Mouse (Mus musculus): Measurements from ENCODE around the gene Cdk2ap1. TPM values are rescaled to one million over a fixed set of nuclear protein-coding genes. Genes with fewer than 3 reads are reported as not detected.
"Not testable (repeated sequence)": the region's sequence is repeated elsewhere in the genome, so short reads cannot be mapped to it uniquely, and the experiment has no call there.

Gene Cdk2ap1
- polyA plus RNA-seq, 1 experiment, result 79.8 TPM

DNA sequence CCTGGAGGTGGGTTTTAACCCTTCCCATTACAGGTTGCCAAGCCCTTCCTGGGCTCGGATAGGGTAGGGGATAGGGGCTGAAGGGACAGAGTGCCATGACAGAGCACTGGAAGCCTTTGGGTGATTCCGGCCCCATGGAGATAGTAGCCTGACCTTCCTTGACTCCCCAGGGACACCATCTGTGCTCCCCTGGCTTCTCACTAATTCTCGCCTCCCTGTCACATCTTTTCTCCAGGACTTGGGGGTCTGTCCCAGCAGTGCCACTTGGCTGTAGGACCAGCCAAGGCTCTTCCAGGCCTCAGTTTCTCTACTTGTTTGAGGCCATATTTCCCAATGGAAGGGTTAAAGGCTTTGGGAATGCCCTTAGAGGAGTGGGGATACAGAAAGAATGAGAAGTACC, 11.3 kb downstream of the Cdk2ap1 start:
- peaks cover 7% of the 10 kb centered on the region for H3K4me1 ChIP-seq (ENCODE audit: control insufficient read depth, insufficient read depth, low read length)
- 63% methylated on average over 3 of the region's 3 CpGs for WGBS
- no peak overlapping the region for H3K4me3 ChIP-seq (ENCODE audit: insufficient read depth, low read depth, low read length)
- TF ChIP-seq POLR2A (IDR thresholded peaks at IDR 0.05; ENCODE audit: low read depth, low read length), result no peak
- TF ChIP-seq CTCF (conservative IDR thresholded peaks at IDR 0.05; ENCODE audit: insufficient read depth, insufficient read length, low read depth, low read length), result no peak
- H3K27me3 ChIP-seq (replicated peaks; ENCODE audit: control insufficient read depth, insufficient read depth, low read length), result no peaks in the 10 kb centered on the region
- no peak overlapping the region; the same call in 1 of the 2 replicates for H3K27ac ChIP-seq (ENCODE audit: insufficient read depth, low read depth, low read length)
- no peak for DNase-seq
- peaks cover 3% of the 10 kb centered on the region; the same call in 1 of the 2 replicates for H3K36me3 ChIP-seq (ENCODE audit: control insufficient read depth, insufficient read depth, low read length)

DNA sequence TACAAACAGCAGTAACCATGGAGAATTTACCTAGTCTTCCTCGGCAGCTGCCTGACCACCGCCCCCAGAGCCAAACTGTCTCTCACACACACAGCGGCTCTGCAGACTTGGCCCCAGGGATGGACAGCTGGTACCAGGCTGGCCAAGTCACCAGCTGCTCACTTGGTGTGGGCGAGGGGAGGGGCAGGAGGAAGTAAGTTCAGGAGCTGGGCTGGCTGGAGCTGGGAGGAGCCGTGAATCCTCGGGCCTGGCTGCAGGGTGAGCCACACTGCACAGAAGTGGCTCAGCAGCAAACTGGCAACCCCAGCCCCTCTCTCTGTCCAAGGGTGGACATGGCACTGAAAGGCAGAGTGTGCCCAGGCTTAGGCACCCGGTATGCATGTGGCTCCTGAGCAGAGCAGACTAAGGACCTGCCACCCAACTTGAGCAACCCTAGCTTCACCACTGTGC, 11.7 kb downstream of the Cdk2ap1 start:
- peaks cover 7% of the 10 kb centered on the region for H3K4me1 ChIP-seq (ENCODE audit: control insufficient read depth, insufficient read depth, low read length)
- no peak overlapping the region for H3K4me3 ChIP-seq (ENCODE audit: insufficient read depth, low read depth, low read length)
- TF ChIP-seq CTCF (conservative IDR thresholded peaks at IDR 0.05; ENCODE audit: insufficient read depth, insufficient read length, low read depth, low read length), result no peak
- no peak for TF ChIP-seq POLR2A (IDR thresholded peaks at IDR 0.05; ENCODE audit: low read depth, low read length)
- DNase-seq, result peak; percentile 57
- H3K27ac ChIP-seq (ENCODE audit: insufficient read depth, low read depth, low read length), result no peak overlapping the region
- WGBS, result 17% methylated on average over 7 of the region's 7 CpGs
- H3K36me3 ChIP-seq (ENCODE audit: control insufficient read depth, insufficient read depth, low read length), result peaks cover 4% of the 10 kb centered on the region; the same call in 1 of the 2 replicates
- H3K27me3 ChIP-seq (replicated peaks; ENCODE audit: control insufficient read depth, insufficient read depth, low read length), result no peaks in the 10 kb centered on the region

DNA sequence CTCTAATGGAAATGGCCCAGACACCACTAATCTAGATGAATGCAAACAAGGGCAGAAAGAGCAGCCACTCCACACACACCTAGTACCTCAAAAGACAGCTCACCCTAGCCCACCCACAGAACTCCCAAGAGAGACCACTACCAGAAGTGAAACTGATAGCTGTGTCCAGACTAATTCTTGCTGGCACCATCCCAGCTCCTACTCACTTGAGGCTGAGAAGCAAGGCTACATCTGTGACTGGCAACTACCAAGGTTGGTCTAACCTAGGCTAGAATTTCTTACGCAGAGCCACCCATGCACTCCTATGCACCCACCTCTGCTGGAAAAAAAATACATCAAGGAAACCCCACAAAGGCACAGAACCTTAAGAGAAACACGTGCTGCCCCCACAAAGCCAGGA, 12.5 kb downstream of the Cdk2ap1 start:
- 79% methylated on average over 2 of the region's 2 CpGs for WGBS
- no peak for DNase-seq
- Histone ChIP-seq H3K4me1 (ENCODE audit: control insufficient read depth, insufficient read depth, low read length) (peaks cover 7% of the 10 kb centered on the region), H3K36me3 (ENCODE audit: control insufficient read depth, insufficient read depth, low read length) (peaks cover 6% of the 10 kb centered on the region; the same call in 1 of the 2 replicates), H3K27ac (ENCODE audit: insufficient read depth, low read depth, low read length) (no peak overlapping the region), H3K4me3 (ENCODE audit: insufficient read depth, low read depth, low read length) (no peak overlapping the region), H3K27me3 (replicated peaks; ENCODE audit: control insufficient read depth, insufficient read depth, low read length) (no peaks in the 10 kb centered on the region)
- TF ChIP-seq POLR2A (IDR thresholded peaks at IDR 0.05; ENCODE audit: low read depth, low read length), result no peak
- TF ChIP-seq CTCF (conservative IDR thresholded peaks at IDR 0.05; ENCODE audit: insufficient read depth, insufficient read length, low read depth, low read length), result no peak

DNA sequence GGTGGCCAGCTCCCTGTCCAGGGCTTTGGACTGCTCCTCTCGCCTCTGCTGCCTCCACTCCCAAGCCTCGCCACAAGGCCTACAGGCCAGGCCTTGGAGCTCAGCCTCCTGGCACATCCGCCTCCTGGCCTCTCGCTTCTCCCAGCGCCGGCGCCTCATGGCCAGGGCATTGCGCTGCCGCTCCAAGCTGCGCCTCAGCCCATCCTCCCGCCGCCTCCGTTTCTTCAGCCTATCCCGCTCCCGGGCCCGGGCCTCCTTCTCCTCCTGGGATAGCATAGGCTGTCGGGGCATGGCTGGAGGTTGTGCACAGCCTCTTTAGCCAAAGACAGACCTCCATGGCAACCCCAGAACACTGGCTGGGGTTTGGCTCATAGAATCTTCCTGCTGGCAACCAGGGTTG, 13.7 kb downstream of the Cdk2ap1 start:
- TF ChIP-seq POLR2A (IDR thresholded peaks at IDR 0.05; ENCODE audit: low read depth, low read length) (no peak), CTCF (conservative IDR thresholded peaks at IDR 0.05; ENCODE audit: insufficient read depth, insufficient read length, low read depth, low read length) (no peak)
- Histone ChIP-seq H3K27ac (ENCODE audit: insufficient read depth, low read depth, low read length) (no peak overlapping the region), H3K4me3 (ENCODE audit: insufficient read depth, low read depth, low read length) (no peak overlapping the region), H3K27me3 (replicated peaks; ENCODE audit: control insufficient read depth, insufficient read depth, low read length) (no peaks in the 10 kb centered on the region), H3K36me3 (ENCODE audit: control insufficient read depth, insufficient read depth, low read length) (peaks cover 6% of the 10 kb centered on the region; the same call in 1 of the 2 replicates), H3K4me1 (ENCODE audit: control insufficient read depth, insufficient read depth, low read length) (peaks cover 7% of the 10 kb centered on the region)
- no peak for DNase-seq
- WGBS, result 87% methylated on average over 17 of the region's 17 CpGs

DNA sequence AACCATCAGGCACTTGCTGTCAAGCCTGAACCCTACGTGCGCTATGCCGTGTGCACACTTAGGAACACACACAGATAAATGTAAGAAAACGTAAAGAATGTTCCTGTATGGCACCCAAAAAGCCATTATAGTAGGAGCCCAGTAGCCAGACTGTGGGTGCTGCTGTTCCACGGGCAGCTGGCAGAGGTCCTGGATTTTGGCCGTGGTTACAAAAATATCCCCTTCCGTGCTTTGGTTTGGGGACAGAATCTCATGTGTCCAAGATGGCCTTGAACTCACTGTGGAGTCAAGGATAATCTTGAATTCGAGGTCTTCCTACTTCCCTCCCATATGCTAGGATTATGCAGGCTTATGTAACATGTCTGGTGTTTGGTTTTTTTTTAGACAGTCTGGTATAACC, 20.0 kb downstream of the Cdk2ap1 start:
- no peak for TF ChIP-seq POLR2A (IDR thresholded peaks at IDR 0.05; ENCODE audit: low read depth, low read length)
- TF ChIP-seq CTCF (conservative IDR thresholded peaks at IDR 0.05; ENCODE audit: insufficient read depth, insufficient read length, low read depth, low read length), result no peak
- Histone ChIP-seq H3K27ac (ENCODE audit: insufficient read depth, low read depth, low read length) (no peak overlapping the region), H3K36me3 (ENCODE audit: control insufficient read depth, insufficient read depth, low read length) (peaks cover 3% of the 10 kb centered on the region; the same call in 1 of the 2 replicates), H3K27me3 (replicated peaks; ENCODE audit: control insufficient read depth, insufficient read depth, low read length) (no peaks in the 10 kb centered on the region), H3K4me3 (ENCODE audit: insufficient read depth, low read depth, low read length) (no peak overlapping the region), H3K4me1 (ENCODE audit: control insufficient read depth, insufficient read depth, low read length) (no peaks in the 10 kb centered on the region)
- WGBS, result 82% methylated on average over 8 of the region's 8 CpGs
- no peak for DNase-seq

DNA sequence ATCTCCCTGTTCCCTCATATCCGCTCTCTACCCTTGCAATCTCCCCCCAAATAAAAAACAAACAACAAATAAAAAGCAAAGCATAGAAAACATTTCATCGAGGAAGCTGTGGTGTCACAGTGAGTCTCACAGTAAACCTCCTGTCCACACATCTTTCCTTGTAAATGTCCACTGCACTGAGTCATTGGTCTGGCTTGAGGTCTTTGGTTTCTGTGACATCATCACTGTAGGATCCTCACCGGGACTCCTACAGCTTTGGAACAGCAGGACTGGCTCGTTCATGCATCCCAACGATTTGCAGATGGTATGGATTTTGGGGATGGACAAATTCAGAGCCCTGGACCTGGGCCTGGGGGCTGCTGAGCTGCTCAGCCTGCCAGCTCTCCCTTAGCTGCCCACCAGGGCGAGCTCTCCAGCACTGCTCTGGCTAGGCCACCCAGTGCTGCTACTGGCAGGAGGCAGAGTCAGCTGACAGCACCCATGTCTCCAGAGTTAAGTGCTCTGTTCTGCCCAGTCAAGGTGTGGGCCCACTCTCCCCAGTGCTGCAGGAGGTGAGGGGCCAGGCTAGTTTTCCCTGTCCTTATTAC, 21.0 kb downstream of the Cdk2ap1 start:
- not testable (repeated sequence) for DNase-seq; H3K36me3 ChIP-seq (ENCODE audit: control insufficient read depth, insufficient read depth, low read length)

DNA sequence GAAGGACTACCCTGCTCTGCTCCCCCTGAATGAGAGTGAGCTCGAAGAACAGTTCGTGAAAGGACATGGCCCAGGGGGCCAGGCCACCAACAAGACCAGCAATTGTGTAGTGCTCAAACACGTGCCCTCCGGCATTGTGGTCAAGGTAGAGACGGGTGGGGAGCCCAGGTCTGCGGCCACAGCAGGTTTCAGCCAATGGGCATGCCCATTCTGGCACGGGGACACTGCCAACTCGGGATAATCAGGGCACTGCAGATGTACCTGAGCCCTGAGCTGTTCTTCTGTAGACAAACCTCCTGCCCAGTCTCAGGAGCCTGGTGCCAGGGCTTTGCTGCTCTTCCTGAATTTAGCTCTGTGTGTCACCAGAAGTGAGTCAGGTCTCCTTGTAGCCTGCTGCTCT, 24.1 kb downstream of the Cdk2ap1 start:
- Histone ChIP-seq H3K4me3 (ENCODE audit: insufficient read depth, low read depth, low read length) (no peak overlapping the region), H3K27me3 (replicated peaks; ENCODE audit: control insufficient read depth, insufficient read depth, low read length) (no peaks in the 10 kb centered on the region), H3K27ac (ENCODE audit: insufficient read depth, low read depth, low read length) (no peak overlapping the region), H3K4me1 (ENCODE audit: control insufficient read depth, insufficient read depth, low read length) (no peaks in the 10 kb centered on the region), H3K36me3 (ENCODE audit: control insufficient read depth, insufficient read depth, low read length) (no peaks in the 10 kb centered on the region)
- WGBS, result 94% methylated on average over 8 of the region's 8 CpGs
- DNase-seq, result no peak
- TF ChIP-seq POLR2A (IDR thresholded peaks at IDR 0.05; ENCODE audit: low read depth, low read length) (no peak), CTCF (conservative IDR thresholded peaks at IDR 0.05; ENCODE audit: insufficient read depth, insufficient read length, low read depth, low read length) (no peak)

More for the DNA sequence above, 21.0 kb downstream of the Cdk2ap1 start:
- not testable (repeated sequence) for H3K4me3 ChIP-seq (ENCODE audit: insufficient read depth, low read depth, low read length); H3K27me3 ChIP-seq (replicated peaks; ENCODE audit: control insufficient read depth, insufficient read depth, low read length); H3K27ac ChIP-seq (ENCODE audit: insufficient read depth, low read depth, low read length); H3K4me1 ChIP-seq (ENCODE audit: control insufficient read depth, insufficient read depth, low read length)
- WGBS, result 67% methylated on average over 6 of the region's 6 CpGs
